Mouse (Mus musculus): ENCODE results near the gene Wbp2.

The Wbp2 gene

DNA sequence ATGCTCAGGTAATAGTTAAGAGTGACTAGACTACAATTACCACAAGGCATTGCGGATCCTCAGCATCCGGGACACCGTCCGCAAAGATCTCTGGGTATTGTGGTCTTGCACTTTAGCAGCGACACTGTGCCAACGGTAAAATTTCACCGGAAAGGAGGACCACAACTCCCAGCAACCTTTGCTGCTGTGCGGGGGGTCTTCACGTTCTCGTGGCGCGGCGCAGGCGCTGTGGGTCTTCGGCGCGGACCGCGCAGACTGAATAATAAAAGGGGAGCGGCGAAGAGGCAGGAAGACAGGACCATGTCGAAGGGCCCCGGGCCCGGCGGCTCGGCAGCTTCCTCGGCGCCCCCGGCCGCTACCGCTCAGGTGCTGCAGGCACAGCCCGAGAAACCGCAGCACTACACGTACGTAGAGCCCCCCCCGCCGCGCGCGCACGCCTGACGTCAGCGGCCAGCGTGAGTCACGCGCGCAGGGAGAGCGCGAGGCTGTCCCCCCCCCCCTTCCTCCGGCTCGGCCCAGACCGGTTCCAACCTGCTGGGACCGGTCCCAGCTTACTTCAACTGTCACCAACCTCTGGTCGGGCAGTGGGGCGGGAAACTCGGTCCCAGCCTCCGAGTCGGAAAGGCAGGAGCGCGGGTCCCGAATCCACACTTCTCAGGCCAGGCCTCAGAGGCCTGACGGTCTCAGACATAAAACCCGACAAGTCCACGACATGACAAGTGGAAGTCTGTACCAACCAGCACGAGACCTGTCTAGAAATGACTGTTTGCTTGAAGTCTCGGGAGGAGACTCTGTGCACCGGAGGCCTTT is 56.5 kb downstream of the Wbp2 start, which contains the start of gene Unk:
Unk (plus strand) TSS at position 235 of the 810 bp plus-strand sequence.
- peak; percentile 98 for DNase-seq (ENCODE audit: low read depth)

DNA sequence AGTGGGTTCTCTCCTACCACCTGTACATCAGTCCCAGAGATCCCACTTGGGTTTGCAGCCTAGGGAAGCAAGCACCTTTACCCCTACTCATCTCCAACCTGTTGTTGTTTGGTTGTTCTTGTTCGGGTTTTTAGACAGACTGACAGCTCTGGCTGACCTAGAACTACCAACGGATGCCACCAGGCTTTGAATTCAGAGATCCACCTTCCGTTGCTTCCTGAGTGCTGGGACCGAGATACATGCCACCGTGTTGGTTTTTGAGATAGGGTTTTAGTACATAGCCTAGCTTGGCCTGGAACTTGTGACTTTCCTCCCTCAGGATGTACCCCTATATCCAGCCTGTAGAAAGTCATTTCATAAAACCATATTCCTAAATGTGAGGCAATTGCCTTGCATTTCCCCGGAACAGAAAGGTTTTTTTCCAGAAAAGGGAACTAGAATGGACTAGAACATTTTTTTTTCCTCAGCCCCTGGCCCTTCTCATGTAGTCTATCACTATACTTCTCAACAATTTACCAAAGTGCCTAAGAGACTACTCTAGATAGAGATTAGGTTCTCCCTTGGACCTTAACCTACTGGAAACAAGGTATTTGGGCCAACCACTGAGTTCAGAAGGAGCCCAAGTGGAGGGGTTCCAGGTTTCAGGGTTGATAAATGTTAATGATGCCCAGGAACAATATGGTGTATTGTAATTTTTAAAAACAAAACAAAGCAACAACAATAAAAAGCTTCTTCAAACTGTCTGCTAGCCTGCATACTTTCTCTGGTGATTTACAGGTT is 57.5 kb downstream of the Wbp2 start:
- no peak for DNase-seq (ENCODE audit: low read depth)

Data from naive thymus-derived CD4-positive, alpha-beta T cell, adult 2 months (primary cell).